Mouse (Mus musculus) kidney, postnatal 10 days (tissue): ENCODE measurements around the gene Kirrel3.

Source experiments
- DNase-seq: peaks from one replicate; pipeline ENCODE4 v3.0.0; 2021; ENCODE audit warnings: mixed read lengths

Gene Kirrel3

DNA sequence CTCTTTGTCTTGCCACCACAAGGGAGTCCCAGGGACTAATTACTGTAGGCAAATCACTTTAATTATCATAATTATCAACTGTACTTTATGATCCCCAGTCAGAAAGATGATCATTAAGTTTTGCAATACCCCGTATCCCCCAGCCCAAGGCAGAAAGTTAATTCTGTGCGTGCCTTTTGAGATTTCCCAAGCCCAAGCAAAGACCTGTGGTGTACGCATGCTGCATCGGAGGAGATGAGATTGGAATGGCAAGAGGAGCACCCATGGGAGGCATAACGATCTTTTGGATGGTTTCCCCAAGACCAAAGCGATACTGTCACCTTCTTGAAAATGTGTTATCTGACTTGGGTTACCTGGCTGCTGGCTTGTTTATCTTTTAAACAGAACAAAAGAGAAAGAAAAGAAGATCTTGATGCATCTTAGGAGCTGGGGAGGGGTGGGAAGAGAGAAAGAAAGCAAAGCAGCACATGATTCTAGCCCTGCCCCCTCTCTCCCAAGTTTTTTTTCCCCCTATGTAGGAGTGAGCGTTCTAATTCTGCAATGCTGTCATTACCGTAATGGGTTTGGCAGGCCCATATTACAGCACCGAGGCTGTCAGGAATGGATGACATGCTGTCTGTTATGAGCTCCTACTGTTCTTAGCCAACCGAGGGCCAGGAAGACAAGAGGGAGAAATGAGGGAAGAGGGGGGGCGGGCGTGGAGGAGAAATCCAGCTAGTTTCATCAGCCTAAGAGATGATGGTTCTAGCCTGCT lies 218.0 kb downstream of the Kirrel3 start:
- DNase-seq = no peak

DNA sequence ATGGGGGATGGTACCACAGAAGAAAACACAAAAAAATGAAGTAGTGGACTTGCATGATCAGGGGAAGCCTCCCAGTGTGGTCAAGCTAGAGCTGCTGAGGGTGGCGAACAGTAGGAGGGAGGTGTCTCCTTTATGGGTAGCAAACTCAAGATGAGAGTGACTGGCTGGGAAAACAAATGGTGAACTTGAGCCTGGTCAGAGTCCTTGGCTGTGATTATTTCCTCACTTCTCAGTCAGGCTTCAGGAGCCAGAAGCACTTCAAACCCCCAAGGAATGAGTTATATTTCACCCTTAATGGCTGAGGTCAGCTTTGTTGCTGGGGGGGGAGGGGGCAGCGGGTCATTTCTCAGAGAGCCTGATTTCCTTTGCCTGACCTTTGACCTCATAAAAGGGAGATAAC lies 218.7 kb downstream of the Kirrel3 start:
- DNase-seq = peak; percentile 7

DNA sequence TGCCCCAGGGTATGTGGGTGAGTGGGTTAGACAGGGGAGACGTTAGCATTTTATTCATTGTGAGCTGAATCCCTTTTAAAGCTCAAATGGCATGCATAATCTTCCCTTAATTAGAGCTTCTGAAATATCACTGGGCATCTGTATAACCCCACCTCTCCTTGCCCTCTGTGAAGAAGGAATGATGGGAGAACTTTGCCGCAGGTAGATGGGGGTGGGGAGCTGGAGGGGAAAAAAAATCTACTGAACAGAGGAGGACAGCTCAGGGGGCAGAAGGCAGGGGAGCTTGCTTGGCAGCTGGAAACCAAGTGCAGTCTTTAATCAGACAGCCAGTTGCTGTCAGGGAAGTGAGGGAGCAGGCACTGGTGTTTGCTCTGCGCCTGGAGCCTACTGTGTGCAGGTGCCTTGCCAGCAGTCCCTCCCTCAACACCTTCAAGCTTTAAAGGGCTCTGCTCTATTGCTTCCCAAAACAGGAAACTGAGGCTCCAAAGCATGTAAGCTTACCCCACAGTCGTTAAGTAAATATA lies 220.7 kb downstream of the Kirrel3 start:
- no peak for DNase-seq

DNA sequence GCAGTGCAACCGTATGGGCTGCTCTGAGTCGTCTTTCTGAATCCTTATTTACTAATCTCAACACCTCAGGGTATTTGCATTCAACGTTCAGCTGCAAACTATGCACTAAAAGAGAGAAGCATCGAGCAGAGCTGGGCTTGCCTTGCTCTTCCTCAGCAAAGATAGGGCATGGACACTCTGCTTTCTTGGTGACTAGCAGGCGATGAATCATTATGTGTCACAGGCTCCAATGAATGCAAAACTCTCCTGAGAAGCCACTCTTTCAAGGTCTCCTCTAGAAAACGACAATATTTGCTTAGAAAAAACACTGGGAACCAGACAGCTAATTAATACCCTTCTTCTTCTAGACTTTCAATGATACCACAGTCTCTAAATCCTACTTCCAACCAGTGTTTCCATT lies 223.0 kb downstream of the Kirrel3 start:
- no peak for DNase-seq

DNA sequence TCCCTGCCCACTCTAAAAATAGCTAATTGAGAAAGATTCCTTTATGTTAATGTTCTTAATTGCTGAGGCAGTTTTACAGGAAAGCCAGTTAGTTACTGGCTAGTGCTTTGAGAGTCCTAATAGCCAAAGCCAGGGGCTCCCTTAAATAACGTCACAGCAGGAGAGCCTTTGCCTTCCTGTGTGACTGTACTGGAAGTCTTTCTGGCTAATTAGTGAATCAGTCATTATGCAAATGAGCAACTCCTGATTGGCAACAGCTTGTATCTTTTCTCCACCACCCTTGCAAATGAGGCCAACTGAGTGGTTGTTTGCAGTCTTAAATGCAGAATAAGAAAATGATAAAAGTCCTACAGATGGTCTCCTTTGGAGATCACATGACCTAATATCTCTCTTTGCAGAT lies 226.3 kb downstream of the Kirrel3 start:
- DNase-seq = no peak

DNA sequence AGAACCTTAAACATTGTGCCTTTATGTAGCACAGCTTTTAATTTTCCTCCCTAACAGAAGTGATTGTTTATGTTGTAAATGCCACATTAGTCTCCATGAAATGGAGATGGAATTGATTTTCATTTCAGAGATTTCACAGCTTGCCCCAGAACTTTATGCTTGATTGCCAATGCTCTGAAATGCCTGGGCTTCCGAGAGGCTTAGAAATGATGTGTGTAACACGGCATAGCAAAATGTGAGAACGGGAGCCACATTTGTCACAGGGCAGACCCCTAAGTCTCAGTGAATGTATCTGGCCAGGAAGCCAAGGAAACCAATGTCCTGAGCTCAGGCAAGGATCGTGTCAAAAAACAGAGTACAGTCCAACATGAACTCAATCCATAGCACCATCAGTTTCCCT lies 227.3 kb downstream of the Kirrel3 start:
- DNase-seq = no peak

DNA sequence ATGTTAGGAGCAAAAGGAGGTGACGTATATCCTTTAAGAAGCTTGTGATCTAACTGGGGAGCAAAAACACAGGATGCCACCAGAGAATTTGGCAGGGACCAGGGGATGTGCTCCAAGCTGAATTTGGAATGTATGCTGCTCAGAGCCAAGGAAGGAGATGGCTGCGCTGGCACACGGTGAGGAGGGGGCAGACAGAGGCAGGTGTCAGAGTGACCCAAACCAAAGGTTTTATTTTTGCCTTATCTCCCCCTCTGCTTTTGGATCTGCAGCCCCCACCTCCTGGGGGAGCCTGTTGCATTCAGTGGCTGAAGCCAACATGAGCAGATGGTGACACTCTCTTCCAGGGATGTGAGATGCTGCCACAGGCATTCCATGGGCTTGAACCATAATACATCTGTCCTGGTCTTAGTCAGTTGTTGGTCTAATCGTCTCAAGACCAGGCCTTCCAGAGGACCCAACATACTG lies 227.8 kb downstream of the Kirrel3 start:
- DNase-seq = no peak

DNA sequence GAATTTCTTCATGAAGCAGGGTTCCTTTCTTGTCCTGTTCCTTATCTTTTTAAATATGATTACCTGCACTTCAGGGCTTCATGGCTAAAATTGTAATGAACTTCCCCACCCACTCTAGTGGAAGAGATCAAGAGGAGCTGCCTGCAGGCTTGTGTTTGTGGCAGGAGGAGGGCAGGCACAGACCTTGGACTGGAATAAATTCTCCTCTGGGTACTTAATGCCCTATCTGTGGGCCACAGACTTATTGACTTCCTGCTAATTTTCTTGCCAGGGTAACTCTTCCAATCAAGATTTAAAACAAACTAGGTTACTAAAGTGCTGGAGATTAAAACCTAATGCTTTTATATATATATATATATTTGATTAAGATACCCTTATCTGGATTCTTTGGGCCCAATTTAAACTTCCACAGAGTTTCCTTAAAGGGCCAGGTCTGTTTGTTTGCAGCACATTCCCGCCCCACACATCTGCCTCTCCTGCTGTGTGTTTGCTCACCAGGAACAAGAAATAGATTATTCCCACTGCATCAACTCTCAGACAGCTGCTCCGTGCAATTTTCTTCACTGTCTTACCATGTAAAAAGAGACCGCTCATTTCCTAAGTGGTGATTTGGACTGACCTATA lies 229.4 kb downstream of the Kirrel3 start:
- DNase-seq = no peak

DNA sequence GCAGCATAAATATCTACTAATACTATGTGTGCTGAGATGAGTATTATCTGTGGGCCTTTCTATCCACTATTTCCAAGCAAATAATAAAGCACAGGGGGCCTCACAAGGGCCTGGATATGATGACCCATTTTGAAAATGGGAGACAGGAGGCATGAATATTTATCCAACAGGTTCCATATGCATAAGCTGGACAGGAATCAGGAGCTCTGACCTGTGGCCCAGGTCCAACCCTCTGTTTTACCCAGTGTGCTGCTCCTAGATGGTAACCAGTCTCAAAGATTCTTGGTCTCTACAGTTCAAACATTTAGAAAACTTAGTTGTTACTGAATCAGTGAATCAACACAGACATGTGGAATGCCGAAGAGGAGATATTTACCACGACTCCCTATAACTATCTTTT lies 230.8 kb downstream of the Kirrel3 start:
- no peak for DNase-seq

DNA sequence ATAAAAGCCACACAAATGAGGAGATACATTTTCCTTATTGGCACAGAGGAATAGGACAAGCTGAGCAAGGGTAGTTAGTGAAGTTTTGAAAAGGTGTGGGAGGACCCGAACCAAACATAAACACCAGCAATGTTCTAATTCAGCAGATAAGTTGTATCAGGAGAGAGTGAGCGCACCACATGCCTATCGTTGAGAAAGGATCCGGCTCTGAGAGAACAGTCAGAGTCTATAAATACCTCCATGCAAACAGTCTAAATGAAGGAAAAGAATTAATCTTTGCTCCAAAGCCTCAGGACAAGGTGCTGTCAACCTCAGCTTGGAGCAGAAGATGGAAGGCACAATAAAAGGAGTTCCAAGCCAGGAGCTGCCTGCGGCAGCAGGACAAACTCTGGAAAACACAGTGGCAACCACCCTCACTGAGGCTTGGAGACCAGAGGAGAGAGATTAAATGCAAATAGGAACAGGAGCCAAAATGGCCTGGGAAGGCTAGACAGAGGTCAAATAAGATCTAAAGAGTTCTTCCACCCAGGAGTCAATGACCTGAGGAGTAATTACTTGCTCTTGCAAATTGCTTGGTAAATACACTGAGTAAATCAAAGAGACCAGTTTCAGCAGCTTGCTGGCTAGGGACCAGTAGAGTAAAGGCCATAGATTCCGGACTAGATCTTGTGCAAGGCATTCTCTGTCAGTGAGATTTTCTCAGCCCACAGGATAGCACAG lies 235.9 kb downstream of the Kirrel3 start:
- no peak for DNase-seq

DNA sequence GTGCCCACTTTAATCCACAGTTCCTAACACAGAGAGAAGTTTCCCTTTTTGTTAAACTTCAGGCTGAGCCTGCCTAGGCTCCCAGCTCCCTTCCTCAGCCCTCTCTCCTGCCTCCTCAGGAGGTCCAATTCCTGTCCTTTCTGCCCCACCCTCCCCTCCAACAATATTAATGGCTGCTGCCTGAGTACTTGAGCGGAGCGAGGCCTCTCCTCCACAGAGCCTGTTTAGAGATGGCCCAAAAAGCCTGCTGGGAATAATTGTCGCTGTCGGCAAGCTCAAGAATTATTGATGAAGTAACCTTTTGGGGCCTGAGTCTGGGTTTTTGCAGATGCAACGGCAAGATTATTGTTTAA lies 236.5 kb downstream of the Kirrel3 start:
- DNase-seq = no peak

DNA sequence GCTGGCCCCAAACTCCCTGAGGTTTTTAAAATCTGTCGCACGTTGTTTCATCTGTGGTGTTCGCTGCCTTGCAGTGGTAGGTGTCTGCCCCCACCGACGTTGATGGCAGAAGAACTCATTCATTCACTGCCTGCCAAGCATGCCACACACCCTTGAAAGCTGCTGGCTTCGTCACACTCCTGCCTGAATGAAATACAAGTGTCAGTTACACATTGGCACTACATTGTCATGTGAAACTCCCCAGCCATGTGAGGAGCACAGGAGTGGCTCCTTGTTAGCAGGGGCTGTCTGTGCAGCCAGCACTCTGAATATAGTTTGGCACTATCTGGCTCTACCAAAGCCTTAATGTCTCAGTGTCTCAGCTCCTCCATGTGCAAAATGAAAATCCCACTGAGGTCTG lies 246.8 kb downstream of the Kirrel3 start:
- DNase-seq = no peak

DNA sequence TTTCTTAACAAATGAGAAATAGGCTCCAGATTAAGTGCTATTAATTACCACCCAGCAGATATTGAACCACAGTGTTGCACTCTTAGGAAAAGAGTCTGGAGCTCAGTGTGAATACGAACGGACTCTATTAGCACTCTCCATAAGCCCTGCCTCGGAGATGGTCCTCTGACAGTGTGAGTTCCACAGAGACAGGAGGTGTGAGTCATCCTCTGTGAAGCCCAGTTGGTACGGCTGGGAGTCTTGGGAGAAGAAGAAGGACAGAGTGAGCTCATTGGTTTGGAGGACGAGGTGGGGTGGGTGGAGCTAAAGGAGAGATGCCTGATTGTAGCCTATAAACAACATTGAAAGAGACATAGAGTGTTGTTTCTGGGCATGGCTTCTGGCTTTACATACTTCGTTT lies 247.9 kb downstream of the Kirrel3 start:
- no peak for DNase-seq

DNA sequence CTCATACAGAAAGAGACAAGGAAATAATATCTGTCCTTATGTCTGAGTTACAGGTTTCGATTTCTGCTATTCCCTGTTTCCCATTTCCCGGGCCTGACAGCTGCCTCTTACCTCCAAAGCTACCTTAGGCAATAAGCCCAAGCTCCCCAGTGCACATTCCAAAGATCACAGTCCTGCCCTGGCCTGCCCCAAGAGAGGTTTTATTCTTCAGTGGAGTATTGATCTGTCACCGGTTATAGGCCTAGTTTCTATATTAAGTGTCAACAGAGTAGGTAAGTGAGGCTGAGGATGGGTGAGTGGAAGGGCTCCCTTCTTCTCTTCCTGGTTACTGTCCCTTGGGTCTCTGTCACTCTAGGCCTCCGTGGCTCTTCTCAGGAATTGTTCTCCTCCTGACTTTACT lies 249.3 kb downstream of the Kirrel3 start:
- no peak for DNase-seq

DNA sequence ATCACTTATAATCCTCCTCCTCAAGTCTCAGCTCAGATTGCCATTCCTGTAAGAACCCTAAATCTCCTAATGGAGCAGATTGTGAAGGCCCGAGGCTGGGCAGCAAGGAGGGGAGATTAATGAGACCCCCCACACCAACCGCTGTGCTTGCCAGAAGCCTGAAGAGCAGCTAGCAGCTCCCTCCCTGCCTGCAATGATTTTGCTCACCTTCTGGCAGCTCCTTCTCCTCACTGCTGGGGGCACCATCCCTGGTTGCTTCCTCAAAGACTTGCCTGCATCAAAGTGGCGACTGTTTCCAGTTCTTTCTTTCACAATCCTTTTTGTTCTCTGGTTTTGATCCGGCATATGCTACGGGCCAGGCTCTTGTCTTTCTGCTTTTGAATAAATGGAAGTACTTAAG lies 253.7 kb downstream of the Kirrel3 start:
- DNase-seq = no peak

DNA sequence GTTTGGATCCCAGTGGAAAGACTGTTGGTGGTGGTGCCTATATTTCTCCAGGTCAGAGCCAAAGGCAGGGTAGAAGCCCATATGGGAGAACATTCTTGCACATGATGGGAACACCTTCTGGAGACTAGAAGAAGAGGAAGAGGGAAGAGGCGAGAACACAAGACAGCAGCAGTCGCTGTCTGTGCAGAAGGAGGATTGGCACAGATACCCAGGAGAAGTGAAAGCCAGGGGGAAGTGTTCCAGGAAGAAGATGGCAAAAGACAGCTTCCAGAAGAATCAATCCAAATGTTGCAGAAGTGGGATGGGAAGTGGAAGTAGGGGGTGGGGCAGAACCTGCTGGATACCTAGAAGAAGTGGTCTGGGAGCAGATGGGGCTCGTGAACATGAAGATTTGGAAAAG lies 255.1 kb downstream of the Kirrel3 start:
- no peak for DNase-seq

DNA sequence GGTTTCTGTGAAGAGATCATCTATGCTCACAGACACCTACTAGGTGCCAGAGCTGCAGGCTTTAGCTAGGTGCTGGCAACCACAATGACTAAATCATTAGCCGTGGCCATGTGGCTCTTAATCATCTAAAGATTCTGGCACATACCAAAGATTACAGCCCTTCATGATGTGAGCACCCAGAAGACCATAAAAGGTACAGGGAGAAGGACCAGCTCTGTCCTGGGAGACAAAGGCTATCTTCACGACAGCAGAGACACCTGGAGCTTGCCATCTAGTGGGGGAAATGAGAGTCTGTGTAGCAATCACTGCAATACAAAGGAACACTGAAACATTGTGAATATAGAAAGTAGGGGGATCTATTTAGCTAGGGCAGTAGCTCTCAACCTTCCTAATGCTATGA lies 262.3 kb downstream of the Kirrel3 start:
- DNase-seq = no peak

DNA sequence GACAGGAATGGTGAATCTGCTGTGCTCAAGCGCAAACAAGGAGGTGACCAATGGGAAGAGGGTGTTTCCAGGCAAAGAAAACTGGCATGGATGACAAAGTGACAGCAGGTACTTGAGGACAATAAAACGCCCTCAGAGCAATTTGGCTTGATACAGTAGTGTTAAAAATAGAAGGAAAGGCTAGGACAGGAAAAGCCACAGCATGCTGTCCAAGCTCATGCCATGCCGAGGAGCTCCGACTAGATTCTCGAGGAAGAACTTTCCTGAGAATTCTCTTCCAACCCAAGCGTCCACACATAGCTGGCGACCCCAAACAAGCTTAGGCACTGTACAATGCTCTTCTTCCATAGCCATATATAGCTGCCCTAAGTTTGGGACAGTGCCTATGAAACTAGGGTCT lies 263.5 kb downstream of the Kirrel3 start:
- DNase-seq = no peak

DNA sequence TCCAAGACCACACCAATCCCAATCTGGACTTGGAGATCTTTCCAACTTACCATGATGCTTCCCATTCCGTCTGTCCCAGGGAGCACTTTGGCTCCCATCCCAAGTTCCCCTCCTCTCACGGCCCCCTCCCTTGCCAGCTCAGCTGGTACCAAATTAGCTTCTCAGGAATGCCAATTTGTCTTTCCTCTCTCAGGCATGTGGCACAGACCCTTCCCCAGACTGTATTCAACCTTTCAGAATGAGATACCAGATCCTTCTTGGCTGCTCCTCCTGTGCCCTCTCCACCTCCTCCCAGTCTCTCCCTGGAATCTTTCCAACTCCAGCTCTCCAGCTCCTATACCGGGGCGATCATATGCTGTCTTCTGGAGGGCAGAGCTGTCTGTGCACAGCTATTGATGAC lies 264.2 kb downstream of the Kirrel3 start:
- no peak for DNase-seq

DNA sequence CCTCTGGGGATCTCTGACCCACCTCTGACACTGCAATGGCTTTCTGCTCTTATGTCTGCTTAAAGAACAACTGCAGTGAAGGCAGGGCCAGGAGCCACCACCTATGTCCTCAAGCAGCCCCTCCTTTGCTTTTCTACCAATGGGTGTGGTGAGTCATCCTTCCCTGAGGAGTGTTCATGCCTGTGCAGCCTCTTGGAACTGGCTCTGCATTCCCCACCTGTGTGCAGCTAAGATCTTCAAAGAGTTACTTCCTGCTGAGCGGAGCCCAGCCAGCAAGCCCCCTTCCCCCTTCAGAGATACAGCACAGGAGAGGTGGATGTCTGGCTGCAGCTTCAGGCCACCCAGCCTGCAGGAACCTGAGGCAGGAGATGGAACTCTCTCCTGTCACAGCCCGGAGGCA lies 265.2 kb downstream of the Kirrel3 start:
- DNase-seq = no peak

DNA sequence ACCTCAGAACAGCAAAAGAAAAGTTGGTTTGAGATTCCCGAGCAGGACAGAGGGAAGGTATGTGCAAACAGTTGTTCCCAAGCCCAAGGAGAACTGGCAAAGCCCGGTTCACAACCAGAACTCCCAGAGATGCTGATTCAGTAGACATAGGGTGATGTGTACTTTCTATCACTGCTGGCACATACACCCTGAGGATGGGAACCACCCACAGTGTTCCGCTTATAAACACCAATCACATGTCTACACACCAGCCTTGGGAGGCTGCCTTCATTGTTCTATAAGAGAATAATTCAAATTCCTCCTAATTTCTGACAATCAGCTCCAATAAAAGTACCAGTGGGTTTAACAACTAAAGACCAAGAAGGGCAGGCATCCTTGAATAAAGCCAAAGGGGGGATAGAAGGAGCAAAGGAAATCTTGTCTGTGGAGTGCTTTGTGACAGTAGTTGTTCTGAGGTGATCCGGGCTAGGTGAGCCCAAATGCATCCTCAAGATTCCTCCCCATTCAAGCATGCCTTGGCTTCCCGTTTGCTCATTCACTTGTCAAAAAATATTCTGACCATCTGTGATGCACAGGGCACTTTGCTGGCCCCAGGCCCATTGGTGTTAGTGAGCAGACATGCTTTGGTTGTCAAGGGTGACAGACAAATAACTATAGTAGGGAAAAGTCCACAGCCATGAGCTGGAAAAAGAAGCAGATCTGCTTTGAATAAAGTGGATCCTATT lies 266.5 kb downstream of the Kirrel3 start:
- DNase-seq = peak; percentile 15

DNA sequence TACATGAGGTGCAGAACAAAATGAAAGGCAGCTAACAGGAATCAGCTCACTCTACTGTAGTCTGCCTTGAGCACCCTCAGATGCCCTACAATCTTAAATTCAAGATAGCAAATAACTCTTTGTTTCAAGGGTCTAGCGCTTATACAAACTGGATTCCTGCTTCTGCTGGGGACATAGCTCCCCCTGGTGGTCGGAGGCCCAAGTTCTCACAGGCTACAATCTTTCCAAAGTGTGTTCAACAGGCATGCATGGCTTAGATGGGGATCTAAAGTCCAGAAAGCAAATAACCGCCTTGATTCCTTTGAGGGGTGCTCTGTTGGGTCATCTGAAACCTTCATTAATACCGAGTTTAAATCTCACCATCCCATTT lies 267.1 kb downstream of the Kirrel3 start:
- peak; percentile 88 for DNase-seq

DNA sequence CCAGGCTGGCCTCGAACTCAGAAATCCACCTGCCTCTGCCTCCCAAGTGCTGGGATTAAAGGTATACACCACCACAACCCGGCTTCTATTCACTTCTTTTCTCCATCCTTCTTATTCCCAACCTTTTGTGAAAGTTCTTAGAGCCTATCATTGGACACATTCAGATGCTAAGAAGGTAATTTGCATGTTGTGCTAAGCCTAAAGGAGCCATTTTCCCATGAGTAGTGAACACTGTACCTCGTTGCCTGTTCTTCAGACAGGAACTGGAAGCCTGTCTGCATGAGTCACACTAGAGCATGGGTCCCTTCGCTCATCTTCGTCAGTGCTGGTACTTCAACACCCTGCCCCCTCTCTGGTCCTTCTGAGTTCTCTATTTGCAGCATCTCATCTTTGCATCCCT lies 268.2 kb downstream of the Kirrel3 start:
- no peak for DNase-seq
